Mouse (Mus musculus): ENCODE measurements around the gene Gm5901. TPM values are rescaled to one million over a fixed set of nuclear protein-coding genes. Genes with fewer than 3 reads are reported as not detected.
A peak's percentile ranks its signal among the peaks of the same experiment; 100 is the strongest.
"Not testable (repeated sequence)": the region's sequence is repeated elsewhere in the genome, so short reads cannot be mapped to it uniquely, and the experiment has no call there.

The Gm5901 gene
- polyA plus RNA-seq, 1 experiment: not detected

DNA sequence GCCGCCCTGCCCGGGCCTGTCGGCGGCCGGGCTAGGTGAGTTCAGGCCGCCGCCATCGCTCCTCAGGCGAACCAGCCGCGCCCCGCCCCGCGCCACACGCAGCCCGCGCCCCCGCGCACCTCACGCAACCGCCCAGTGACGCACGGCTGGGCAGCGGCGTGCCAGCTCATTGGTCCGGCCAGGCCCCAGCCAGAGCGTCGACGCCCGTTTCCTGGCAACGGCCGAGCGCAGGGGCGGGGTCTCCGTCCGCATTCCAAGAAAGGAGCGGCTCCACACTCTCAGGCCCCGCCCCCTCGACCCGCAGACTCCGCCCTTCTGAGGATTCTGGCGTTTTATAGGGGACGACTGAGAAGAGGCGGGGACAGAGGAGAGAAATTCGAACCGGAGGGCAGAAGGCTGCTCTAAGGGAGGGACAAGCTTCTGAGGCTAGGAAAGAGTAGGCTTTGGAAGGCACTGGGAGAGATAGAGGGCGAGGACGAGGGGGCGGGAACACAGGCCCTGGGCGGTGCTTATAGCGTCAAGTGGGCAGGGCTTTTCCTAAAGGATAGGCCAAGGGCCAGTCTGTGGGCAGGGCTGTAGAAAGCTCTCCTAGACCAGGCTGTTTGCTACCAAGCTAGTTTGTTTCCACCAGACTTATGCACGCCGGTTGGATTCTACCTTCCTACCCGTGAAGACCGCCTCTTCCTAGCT, 25.2 kb downstream of the Gm5901 start, which contains the start of gene Fam160a2:
Fam160a2 (minus strand) TSS at position 120 of the 690 bp plus-strand sequence.
- peaks cover 7% of the 10 kb centered on the region; the same call in 1 of the 2 replicates for H3K4me1 ChIP-seq (ENCODE audit: control insufficient read depth, insufficient read depth, low read length)
- peak within 1 kb of the TSS; percentile 73 for H3K27ac ChIP-seq (ENCODE audit: insufficient read depth, low read length)
- TF ChIP-seq CTCF (IDR thresholded peaks at IDR 0.05; ENCODE audit: borderline replicate concordance, insufficient read depth, low read length) (no peak), POLR2A (IDR thresholded peaks at IDR 0.05; ENCODE audit: low read depth, low read length) (peak; percentile 93)
- peak within 1 kb of the TSS; percentile 89 for H3K4me3 ChIP-seq (ENCODE audit: insufficient read depth, low read length)

DNA sequence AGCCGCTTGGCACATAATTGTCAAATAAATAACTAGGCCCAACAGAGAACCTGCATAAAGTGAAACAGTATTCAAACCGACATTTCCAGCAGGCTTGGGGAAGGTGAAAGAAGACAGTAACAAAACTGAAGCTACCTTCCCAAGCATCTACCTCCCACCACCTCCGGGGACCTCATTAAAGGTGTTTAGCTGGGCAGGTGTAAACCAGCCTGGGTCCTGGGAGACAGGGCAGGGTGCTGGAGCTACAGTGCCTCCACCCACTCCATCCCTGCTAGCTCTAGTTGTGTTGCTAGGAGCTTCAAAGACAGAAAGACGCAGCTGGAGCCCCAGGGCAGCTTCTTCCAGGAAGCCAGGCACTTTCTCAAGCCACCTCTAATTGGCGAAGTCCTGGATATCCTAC, 29.4 kb downstream of the Gm5901 start, which contains the start of gene Cnga4:
Cnga4 (plus strand) TSS at position 301 of the 400 bp plus-strand sequence.
- H3K27ac ChIP-seq (ENCODE audit: insufficient read depth, low read length): no peak within 1 kb of the TSS
- H3K4me1 ChIP-seq (ENCODE audit: control insufficient read depth, insufficient read depth, low read length): no peaks in the 10 kb centered on the region
- TF ChIP-seq CTCF (IDR thresholded peaks at IDR 0.05; ENCODE audit: borderline replicate concordance, insufficient read depth, low read length): no peak
- no peak for TF ChIP-seq POLR2A (IDR thresholded peaks at IDR 0.05; ENCODE audit: low read depth, low read length)
- no peak within 1 kb of the TSS for H3K4me3 ChIP-seq (ENCODE audit: insufficient read depth, low read length)

DNA sequence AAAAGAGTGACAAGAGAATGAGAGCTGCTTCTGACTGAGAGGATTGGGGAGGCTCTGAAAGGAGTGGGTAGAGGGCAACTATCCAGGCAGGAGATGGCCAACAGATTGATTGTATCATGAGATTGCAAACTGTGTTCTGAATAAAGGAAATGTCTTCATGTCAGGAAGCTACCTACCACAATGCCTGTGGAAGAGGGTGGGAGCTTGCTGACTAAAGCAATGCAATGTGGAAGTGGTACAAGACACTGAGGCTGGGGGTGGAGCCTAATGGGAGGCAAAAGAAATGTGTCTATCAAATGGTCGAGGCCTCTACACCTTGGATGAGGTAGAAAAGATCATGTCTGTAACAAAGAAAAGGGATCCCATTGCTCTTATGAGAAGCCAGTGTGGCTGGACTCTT, 31.5 kb downstream of the Gm5901 start:
- Histone ChIP-seq H3K27ac (ENCODE audit: insufficient read depth, low read length) (no peak overlapping the region), H3K4me1 (ENCODE audit: control insufficient read depth, insufficient read depth, low read length) (no peaks in the 10 kb centered on the region), H3K4me3 (ENCODE audit: insufficient read depth, low read length) (no peak overlapping the region)
- no peak for TF ChIP-seq POLR2A (IDR thresholded peaks at IDR 0.05; ENCODE audit: low read depth, low read length)
- no peak for TF ChIP-seq CTCF (IDR thresholded peaks at IDR 0.05; ENCODE audit: borderline replicate concordance, insufficient read depth, low read length)

DNA sequence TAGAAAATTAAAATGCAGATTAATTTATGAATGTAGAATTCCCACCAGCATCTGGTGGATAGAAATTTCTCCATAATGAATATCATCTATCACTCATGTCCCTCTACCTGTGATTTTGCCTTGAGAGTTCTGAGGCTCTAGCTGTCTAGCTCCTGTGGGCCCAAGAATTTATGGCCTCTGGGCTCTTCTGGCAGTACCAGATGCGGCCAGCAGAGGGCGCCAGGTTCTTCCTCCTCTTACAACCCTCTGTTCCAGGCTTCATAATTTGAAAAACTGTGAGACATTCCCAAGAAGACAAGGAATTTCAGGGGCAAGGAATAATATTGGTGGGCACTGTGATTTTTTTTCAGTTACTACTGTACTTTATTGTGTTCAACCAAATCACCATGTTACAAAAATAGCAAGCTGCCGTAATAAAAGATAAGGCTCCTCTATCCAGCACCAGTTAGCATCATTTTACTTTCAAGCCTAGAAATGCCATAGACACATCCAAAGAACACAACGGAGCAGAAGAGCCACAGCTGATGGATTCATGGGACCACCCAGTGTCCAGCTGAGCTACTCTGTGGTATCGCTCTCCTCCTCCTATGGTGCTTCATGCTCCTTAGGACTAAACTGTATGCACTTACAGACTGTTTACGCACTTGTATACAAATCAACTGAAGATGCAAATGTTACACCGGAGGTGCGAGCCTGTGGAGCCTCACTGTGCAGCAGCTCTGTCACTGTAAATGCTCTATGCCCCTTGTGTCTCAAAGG, 37.2 kb downstream of the Gm5901 start:
- not testable (repeated sequence) for H3K27ac ChIP-seq (ENCODE audit: insufficient read depth, low read length); H3K4me1 ChIP-seq (ENCODE audit: control insufficient read depth, insufficient read depth, low read length); H3K4me3 ChIP-seq (ENCODE audit: insufficient read depth, low read length)
- TF ChIP-seq CTCF (IDR thresholded peaks at IDR 0.05; ENCODE audit: borderline replicate concordance, insufficient read depth, low read length): peak; percentile 58

DNA sequence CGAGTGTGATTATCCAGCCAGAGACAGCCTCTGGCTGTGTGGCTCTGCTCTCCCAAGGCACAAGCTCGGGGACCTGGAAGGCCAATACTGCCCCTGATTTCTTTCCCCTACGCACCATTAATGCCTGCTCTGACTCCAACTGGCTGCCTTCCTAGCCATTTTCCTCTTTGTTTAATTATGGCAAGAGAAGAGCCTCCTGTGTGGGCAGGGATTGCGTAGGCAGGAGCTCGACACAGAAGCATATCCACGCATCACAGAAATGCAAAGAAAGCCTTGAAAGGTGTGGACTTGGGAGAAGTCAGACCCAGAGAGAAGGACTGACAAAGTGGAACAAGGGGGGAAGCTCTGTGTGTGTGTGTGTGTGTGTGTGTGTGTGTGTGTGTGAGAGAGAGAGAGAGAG, 39.5 kb downstream of the Gm5901 start:
- H3K4me3 ChIP-seq (ENCODE audit: insufficient read depth, low read length): no peak overlapping the region
- no peak for TF ChIP-seq CTCF (IDR thresholded peaks at IDR 0.05; ENCODE audit: borderline replicate concordance, insufficient read depth, low read length)
- H3K4me1 ChIP-seq (ENCODE audit: control insufficient read depth, insufficient read depth, low read length): no peaks in the 10 kb centered on the region
- H3K27ac ChIP-seq (ENCODE audit: insufficient read depth, low read length): no peak overlapping the region

DNA sequence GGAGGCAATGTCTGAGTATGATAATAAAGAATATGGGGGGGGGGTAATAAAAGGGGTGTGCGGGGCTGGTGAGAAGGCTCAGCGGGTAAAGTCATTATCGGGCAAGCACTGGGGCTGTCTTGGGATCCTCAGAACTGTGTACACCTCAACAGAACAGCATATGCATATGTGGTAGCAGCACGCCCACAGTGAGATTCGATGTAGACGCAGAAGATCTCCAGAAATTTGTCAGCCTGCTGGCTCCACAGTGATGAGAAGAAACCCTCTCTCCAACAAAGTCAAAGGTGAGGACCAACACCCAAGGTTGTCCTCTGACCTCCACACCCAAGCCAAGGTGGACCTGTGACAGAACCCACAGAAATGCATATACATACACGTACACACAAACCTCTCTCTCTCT, 41.7 kb downstream of the Gm5901 start:
- TF ChIP-seq CTCF (IDR thresholded peaks at IDR 0.05; ENCODE audit: borderline replicate concordance, insufficient read depth, low read length) (no peak), POLR2A (IDR thresholded peaks at IDR 0.05; ENCODE audit: low read depth, low read length) (no peak)
- Histone ChIP-seq H3K4me1 (ENCODE audit: control insufficient read depth, insufficient read depth, low read length) (0 out of 2 replicates have a peak, but pooled peaks cover 3% of the 10 kb centered on the region), H3K4me3 (ENCODE audit: insufficient read depth, low read length) (no peak overlapping the region), H3K27ac (ENCODE audit: insufficient read depth, low read length) (no peak overlapping the region)

DNA sequence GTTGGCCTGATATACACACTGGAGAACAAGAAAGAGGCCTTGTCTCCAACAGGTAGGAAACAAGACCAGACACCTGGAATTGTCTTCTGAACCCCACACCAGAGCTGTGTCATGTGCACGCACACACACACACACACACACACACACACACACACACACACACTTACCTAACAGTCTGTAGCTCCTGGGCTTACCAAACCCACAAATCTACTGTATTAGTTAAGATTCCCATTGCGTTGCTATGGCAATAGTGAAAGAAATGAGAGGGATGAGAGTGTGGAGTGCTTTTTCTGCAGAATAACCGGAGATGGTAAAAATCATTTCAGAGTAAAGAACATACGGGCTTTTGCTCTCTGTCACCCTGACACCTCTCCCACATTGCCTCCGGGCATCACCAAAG, 43.3 kb downstream of the Gm5901 start:
- Histone ChIP-seq H3K27ac (ENCODE audit: insufficient read depth, low read length) (no peak overlapping the region), H3K4me1 (ENCODE audit: control insufficient read depth, insufficient read depth, low read length) (0 out of 2 replicates have a peak, but pooled peaks cover 3% of the 10 kb centered on the region), H3K4me3 (ENCODE audit: insufficient read depth, low read length) (no peak overlapping the region)
- no peak for TF ChIP-seq POLR2A (IDR thresholded peaks at IDR 0.05; ENCODE audit: low read depth, low read length)
- TF ChIP-seq CTCF (IDR thresholded peaks at IDR 0.05; ENCODE audit: borderline replicate concordance, insufficient read depth, low read length): no peak

DNA sequence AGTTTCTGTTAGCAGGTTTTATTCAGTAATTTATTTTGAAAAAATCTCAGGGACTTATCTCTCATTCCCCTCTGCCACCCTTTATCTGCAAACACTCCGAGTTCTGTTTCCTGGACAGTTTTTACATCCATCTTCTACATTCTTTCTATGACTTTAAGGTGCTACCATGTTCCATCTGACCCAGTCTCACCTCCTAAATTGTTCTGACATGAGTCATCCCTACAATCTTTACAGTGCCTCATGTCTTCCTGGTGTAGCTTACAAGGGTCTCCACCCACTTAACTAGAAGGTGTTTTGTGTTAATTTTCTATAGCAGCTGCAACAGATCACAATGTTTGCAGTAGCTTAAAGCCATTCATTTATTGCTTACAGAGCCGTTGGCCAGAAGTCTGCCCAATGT, 46.1 kb downstream of the Gm5901 start:
- no peak overlapping the region for H3K4me3 ChIP-seq (ENCODE audit: insufficient read depth, low read length)
- TF ChIP-seq CTCF (IDR thresholded peaks at IDR 0.05; ENCODE audit: borderline replicate concordance, insufficient read depth, low read length) (no peak), POLR2A (IDR thresholded peaks at IDR 0.05; ENCODE audit: low read depth, low read length) (no peak)
- 0 out of 2 replicates have a peak, but pooled peaks cover 3% of the 10 kb centered on the region for H3K4me1 ChIP-seq (ENCODE audit: control insufficient read depth, insufficient read depth, low read length)
- H3K27ac ChIP-seq (ENCODE audit: insufficient read depth, low read length): no peak overlapping the region

DNA sequence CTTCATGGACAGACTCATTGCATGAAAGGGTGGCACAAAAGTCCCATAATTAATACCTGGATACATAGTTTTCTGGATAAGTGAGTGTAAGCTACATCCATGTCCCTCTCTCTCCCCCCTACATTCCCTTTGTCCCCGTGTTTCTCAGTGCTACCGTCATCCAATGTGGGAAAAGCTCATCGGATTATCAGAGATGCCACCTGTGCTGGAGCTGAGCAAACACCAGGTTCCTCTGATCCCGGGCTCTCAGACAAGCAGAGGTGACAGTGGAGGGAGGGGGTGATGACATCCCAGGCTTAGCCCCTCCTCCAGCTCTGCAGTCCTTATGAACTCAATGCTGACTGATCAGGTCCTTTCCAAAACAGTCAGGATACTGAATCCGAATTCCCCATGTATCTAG, 49.5 kb downstream of the Gm5901 start:
- Histone ChIP-seq H3K4me3 (ENCODE audit: insufficient read depth, low read length) (no peak overlapping the region), H3K27ac (ENCODE audit: insufficient read depth, low read length) (no peak overlapping the region)
- TF ChIP-seq POLR2A (IDR thresholded peaks at IDR 0.05; ENCODE audit: low read depth, low read length): no peak
- no peak for TF ChIP-seq CTCF (IDR thresholded peaks at IDR 0.05; ENCODE audit: borderline replicate concordance, insufficient read depth, low read length)

More for the DNA sequence above, 49.5 kb downstream of the Gm5901 start:
- 0 out of 2 replicates have a peak, but pooled peaks cover 3% of the 10 kb centered on the region for H3K4me1 ChIP-seq (ENCODE audit: control insufficient read depth, insufficient read depth, low read length)

Data from embryonic fibroblast, embryonic 13.5 days (primary cell).